Mouse (Mus musculus) testis, adult 2 months (tissue): ENCODE data around the gene Apobec1. TPM values are rescaled to one million over a fixed set of nuclear protein-coding genes. Genes with fewer than 3 reads are reported as not detected.

Experiments
- H3K27ac ChIP-seq: fragments of 200-500 bp; 2 replicates; pipeline ENCODE4 v1.5.1; 2012; ENCODE audit warnings: low read depth, low read length; ENCODE audit not compliant: control insufficient read depth, insufficient read depth
- H3K27me3 ChIP-seq: fragments of 200-500 bp; 2 replicates; pipeline ENCODE4 v1.6.1; 2012; ENCODE audit warnings: mild to moderate bottlenecking, low read length, moderate library complexity; ENCODE audit not compliant: control insufficient read depth, insufficient read depth
- H3K36me3 ChIP-seq: fragments of 200-500 bp; 2 replicates; pipeline ENCODE4 v1.6.1; 2012; ENCODE audit warnings: mild to moderate bottlenecking, low read length; ENCODE audit not compliant: control insufficient read depth, insufficient read depth
- H3K4me1 ChIP-seq: fragments of 200-500 bp; 2 replicates; pipeline ENCODE4 v1.6.1; 2012; ENCODE audit warnings: low read length; ENCODE audit not compliant: control insufficient read depth, insufficient read depth
- H3K4me3 ChIP-seq: fragments of 200-500 bp; 2 replicates; pipeline ENCODE4 v1.5.1; 2012; ENCODE audit warnings: low read depth, mild to moderate bottlenecking, low read length, moderate library complexity, mixed read lengths; ENCODE audit not compliant: control insufficient read depth
- CTCF ChIP-seq: fragments of 200-500 bp; IDR thresholded peaks from 2 replicates; pipeline ENCODE4 v1.5.1; 2012; ENCODE audit warnings: low read depth, mild to moderate bottlenecking, inconsistent platforms, low read length, moderate library complexity; ENCODE audit not compliant: control insufficient read depth, insufficient read depth, insufficient replicate concordance
- POLR2A ChIP-seq: fragments of 200-500 bp; IDR thresholded peaks from 2 replicates; pipeline ENCODE4 v1.6.1; 2012; ENCODE audit warnings: low read depth, mild to moderate bottlenecking, inconsistent platforms, low read length, moderate library complexity; ENCODE audit not compliant: control insufficient read depth
- polyA plus RNA-seq: library from polyadenylated mRNA; depleted of rRNA; stranded (reverse); fragments of >200 nt; gene quantifications from 2 replicates; pipeline ENCODE4 v1.2.3, GENCODE M21; 2012

The Apobec1 gene
- polyA plus RNA-seq, 1 experiment = 1.7 TPM

DNA sequence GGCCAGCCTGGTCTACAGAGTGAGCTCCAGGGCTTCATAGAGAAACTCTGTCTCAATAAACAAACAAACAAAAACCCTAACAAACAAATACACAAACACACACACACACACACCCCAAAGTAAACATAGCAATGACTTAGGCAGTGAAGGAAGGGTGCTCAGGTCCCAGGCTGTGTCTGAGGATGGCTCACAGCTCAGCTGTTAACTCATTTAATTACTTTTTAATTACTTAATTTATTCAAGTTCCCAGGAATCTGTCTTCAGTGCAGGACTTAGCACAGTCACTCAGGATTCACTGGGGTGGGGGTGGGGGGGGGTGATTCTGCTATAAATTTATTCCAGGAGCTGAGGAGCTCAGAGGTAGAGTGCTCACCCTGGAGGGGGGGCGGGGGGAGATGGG lies 32.5 kb downstream of the Apobec1 start:
- no peak overlapping the region for H3K4me3 ChIP-seq
- no peaks in the 10 kb centered on the region for H3K4me1 ChIP-seq
- H3K36me3 ChIP-seq = no peaks in the 10 kb centered on the region
- no peaks in the 10 kb centered on the region for H3K27me3 ChIP-seq
- no peak for TF ChIP-seq CTCF
- no peak for TF ChIP-seq POLR2A
- no peak overlapping the region for H3K27ac ChIP-seq

DNA sequence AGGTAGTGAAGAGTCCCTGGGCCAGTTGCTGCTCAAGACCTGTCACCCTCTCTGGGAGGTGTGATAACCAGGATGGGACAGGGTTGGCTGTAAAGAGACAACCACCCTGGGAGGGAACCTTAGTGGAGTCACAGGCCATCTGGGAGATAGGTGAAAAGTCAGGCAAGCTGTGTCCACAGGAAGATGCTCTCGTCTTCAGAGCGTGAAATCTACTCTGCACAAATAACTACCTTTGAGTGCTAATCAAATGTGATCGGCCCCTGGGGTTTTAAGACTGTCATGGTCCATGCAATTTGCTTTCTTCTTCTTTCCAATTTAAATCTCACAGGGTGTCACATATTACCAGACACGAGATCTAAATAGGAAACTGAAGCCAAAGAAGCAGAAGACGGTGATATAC lies 33.1 kb downstream of the Apobec1 start:
- Histone ChIP-seq H3K27ac (no peak overlapping the region), H3K36me3 (no peaks in the 10 kb centered on the region), H3K4me3 (no peak overlapping the region), H3K4me1 (no peaks in the 10 kb centered on the region), H3K27me3 (no peaks in the 10 kb centered on the region)
- TF ChIP-seq CTCF (no peak), POLR2A (no peak)

DNA sequence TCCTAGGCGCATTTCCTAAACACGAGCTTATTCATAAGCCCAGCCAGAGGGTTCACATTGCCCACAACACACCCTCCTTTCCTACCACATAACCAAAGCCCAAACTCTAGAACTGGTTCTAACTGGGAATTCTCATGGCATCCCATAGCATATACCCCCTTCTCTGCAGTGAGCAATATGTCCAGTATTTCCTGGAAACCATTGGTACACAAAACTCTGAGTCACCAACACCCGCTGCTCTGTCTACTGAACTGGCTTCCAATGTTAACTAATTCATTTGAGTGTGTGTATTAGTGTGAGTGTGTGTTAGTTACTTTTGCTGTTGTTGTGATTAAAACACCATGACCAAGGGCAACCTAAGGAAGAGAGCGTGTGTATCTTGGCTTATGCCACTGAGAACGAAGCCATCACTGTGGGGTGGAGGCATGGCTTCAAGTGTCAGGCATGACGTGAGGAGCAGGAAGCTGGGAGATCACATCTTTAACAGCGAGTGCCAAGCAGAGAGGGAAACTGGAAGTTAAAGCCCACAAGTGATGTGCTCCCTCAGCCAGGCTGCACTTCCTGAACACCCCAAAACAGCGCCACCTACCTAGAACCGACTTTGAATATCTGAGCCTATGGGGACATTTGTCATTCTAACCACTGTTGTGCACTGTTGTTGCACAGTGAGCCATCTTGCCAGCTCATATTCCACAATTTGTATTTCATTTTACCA lies 37.0 kb downstream of the Apobec1 start:
- TF ChIP-seq CTCF (no peak), POLR2A (no peak)
- Histone ChIP-seq H3K4me1 (peaks cover 7% of the 10 kb centered on the region), H3K27me3 (no peaks in the 10 kb centered on the region)

DNA sequence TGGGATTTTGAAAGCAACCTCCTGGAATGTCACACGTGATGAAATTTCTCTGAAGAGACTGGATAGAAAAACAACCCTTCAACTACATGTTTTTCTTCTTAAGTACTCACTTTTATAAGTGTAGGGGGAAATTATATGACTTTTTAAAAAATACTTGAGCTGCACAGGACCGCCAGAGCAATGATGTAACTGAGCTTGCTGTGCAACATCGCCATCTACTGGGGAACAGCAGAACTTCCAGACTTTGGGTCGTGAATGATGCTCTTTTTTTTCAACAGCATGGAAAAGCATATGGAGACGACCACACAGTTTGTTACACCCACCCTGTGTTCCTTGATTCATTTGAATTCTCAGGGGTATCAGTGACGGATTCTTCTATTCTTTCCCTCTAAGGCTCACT lies 39.8 kb downstream of the Apobec1 start:
- H3K27me3 ChIP-seq = no peaks in the 10 kb centered on the region
- H3K36me3 ChIP-seq = no peaks in the 10 kb centered on the region
- no peak for TF ChIP-seq POLR2A
- TF ChIP-seq CTCF = peak; percentile 66; the same call in 1 of the 2 replicates
- peaks cover 7% of the 10 kb centered on the region for H3K4me1 ChIP-seq
- no peak overlapping the region for H3K4me3 ChIP-seq
- H3K27ac ChIP-seq = no peak overlapping the region

More for the DNA sequence above, 37.0 kb downstream of the Apobec1 start:
- no peaks in the 10 kb centered on the region for H3K36me3 ChIP-seq
- no peak overlapping the region for H3K4me3 ChIP-seq
- no peak overlapping the region for H3K27ac ChIP-seq

DNA sequence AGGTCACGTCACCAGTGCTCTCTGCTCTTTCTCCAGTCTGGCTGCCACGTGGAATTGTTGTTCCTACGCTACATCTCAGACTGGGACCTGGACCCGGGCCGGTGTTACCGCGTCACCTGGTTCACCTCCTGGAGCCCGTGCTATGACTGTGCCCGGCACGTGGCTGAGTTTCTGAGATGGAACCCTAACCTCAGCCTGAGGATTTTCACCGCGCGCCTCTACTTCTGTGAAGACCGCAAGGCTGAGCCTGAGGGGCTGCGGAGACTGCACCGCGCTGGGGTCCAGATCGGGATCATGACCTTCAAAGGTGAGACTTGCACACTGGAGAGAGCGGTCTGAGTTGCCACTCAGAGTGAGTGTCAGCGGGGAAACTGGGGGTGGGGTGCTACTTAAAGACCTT lies 41.2 kb downstream of the Apobec1 start:
- H3K27me3 ChIP-seq = no peaks in the 10 kb centered on the region
- no peak for TF ChIP-seq POLR2A
- TF ChIP-seq CTCF = no peak
- H3K4me1 ChIP-seq = peaks cover 7% of the 10 kb centered on the region
- no peak overlapping the region for H3K27ac ChIP-seq
- no peaks in the 10 kb centered on the region for H3K36me3 ChIP-seq
- peak overlapping the region; percentile 21; the same call in 1 of the 2 replicates for H3K4me3 ChIP-seq

DNA sequence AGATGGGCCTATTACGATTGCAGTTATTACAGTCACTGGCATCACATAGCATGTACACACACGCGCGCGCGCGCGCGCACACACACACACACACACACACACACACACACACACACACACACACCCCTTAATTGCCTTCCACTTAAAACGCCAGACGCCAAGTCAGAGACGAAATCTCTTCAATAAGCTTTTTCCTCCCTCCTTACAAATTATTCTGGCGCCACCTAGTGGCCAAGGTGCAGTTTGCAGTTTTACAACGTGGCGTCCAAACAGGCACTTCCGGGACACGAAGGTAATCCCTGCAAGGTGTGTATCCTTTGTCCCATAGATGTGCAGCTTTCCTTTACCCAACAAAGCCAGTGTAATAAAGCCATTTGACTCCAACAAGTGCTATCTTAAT lies 41.8 kb downstream of the Apobec1 start:
- H3K27ac ChIP-seq = no peak overlapping the region
- TF ChIP-seq CTCF (peak; percentile 83), POLR2A (no peak)
- H3K4me1 ChIP-seq = peaks cover 7% of the 10 kb centered on the region
- H3K27me3 ChIP-seq = no peaks in the 10 kb centered on the region
- H3K36me3 ChIP-seq = no peaks in the 10 kb centered on the region
- no peak overlapping the region for H3K4me3 ChIP-seq

GRCm38 (mm10) chr6:122556959-122557561 lies 45.2 kb downstream of the Apobec1 start:
- Histone ChIP-seq H3K27me3 (no peaks in the 10 kb centered on the region), H3K36me3 (no peaks in the 10 kb centered on the region), H3K4me1 (peaks cover 7% of the 10 kb centered on the region), H3K4me3 (no peak overlapping the region), H3K27ac (no peak overlapping the region)
- TF ChIP-seq POLR2A = no peak
- TF ChIP-seq CTCF = peak; percentile 35; the same call in 1 of the 2 replicates
